8 mouse cellular contexts compared by ENCODE assay signal in genomic region chr2:104712486-104712809, GRCm38 (mm10). TPM values are rescaled to one million over a fixed set of nuclear protein-coding genes. Genes with fewer than 3 reads are reported as not detected.
DNase-seq lines count a peak whose midpoint lies in the region; ATAC-seq and TF ChIP-seq lines count a peak whose summit lies in the region.

No protein-coding gene starts in this region.

- peak overlapping the region; percentile 85 for H3K9ac ChIP-seq in embryonic facial prominence, embryonic 14.5 days (ENCODE audit: low read depth, low read length)
- peak overlapping the region; percentile 91 for H3K9ac ChIP-seq in neural tube, embryonic 13.5 days

- peak; percentile 3; the same call in 1 of the 2 replicates for ATAC-seq in embryonic facial prominence, embryonic 14.5 days (ENCODE audit: low read depth)
- peak; percentile 32 for ATAC-seq in neural tube, embryonic 13.5 days (ENCODE audit: low read depth)

- DNase-seq in lung, adult 2 months, result no peak
- DNase-seq in lung, postnatal 25 days (ENCODE audit: low spot score), result no peak
- no peak for DNase-seq in embryonic facial prominence, embryonic 14.5 days (ENCODE audit: low spot score)
- peak; percentile 6 for DNase-seq in large intestine, adult 2 months (ENCODE audit: low read depth, low spot score)
- DNase-seq in urinary bladder, adult 18-20 months (ENCODE audit: low spot score in 2 of 2), result no peak
- no peak for DNase-seq in spleen, postnatal 36 days (ENCODE audit: low spot score in 2 of 2)
- no peak for DNase-seq in MN1 (ENCODE audit: low spot score)

- H3K4me2 ChIP-seq in embryonic facial prominence, embryonic 14.5 days (ENCODE audit: low read depth, low read length), result peak overlapping the region; percentile 66
- H3K4me2 ChIP-seq in neural tube, embryonic 13.5 days, result peak overlapping the region; percentile 69

- H3K4me3 ChIP-seq in lung, adult 2 months (replicated peaks; ENCODE audit: extremely low read depth, low read depth, low read length), result peak overlapping the region; percentile 90
- H3K4me3 ChIP-seq in embryonic facial prominence, embryonic 14.5 days (ENCODE audit: low read depth, low read length), result peak overlapping the region; percentile 76
- peak overlapping the region; percentile 76 for H3K4me3 ChIP-seq in neural tube, embryonic 13.5 days

- H3K36me3 ChIP-seq in embryonic facial prominence, embryonic 14.5 days (ENCODE audit: control insufficient read depth, insufficient read depth, low read length), result no peaks in the 10 kb centered on the region; the same call in 1 of the 2 replicates
- 0 out of 2 replicates have a peak, but pooled peaks cover 3% of the 10 kb centered on the region for H3K36me3 ChIP-seq in neural tube, embryonic 13.5 days

- H3K27me3 ChIP-seq in embryonic facial prominence, embryonic 14.5 days (replicated peaks; ENCODE audit: control insufficient read depth, insufficient read depth, low read length), result no peaks in the 10 kb centered on the region
- no peaks in the 10 kb centered on the region for H3K27me3 ChIP-seq in neural tube, embryonic 13.5 days

- H3K27ac ChIP-seq in embryonic facial prominence, embryonic 14.5 days (replicated peaks; ENCODE audit: low read depth, low read length), result peak overlapping the region; percentile 91
- peak overlapping the region; percentile 92 for H3K27ac ChIP-seq in neural tube, embryonic 13.5 days (replicated peaks)

- no peaks in the 10 kb centered on the region for H3K4me1 ChIP-seq in lung, adult 2 months (ENCODE audit: control insufficient read depth, insufficient read depth, low read length)
- peaks cover 12% of the 10 kb centered on the region; the same call in 1 of the 2 replicates for H3K4me1 ChIP-seq in embryonic facial prominence, embryonic 14.5 days (ENCODE audit: control insufficient read depth, insufficient read depth, low read length)
- peaks cover 32% of the 10 kb centered on the region for H3K4me1 ChIP-seq in neural tube, embryonic 13.5 days (replicated peaks)

- no peak for TF ChIP-seq CTCF in lung, adult 2 months (IDR thresholded peaks at IDR 0.05; ENCODE audit: insufficient read depth, low read length)

- no peak for TF ChIP-seq POLR2A in lung, adult 2 months (IDR thresholded peaks at IDR 0.05; ENCODE audit: borderline replicate concordance, extremely low read depth, low read depth, low read length)

- no peaks in the 10 kb centered on the region for H3K9me3 ChIP-seq in embryonic facial prominence, embryonic 14.5 days (ENCODE audit: control insufficient read depth, low read length)
- no peaks in the 10 kb centered on the region for H3K9me3 ChIP-seq in neural tube, embryonic 13.5 days

- WGBS in lung, adult 2 months, result under 1% methylated on average over 7 of the region's 7 CpGs
- WGBS in embryonic facial prominence, embryonic 14.5 days, result under 1% methylated on average over 7 of the region's 7 CpGs
- 2% methylated on average over 7 of the region's 7 CpGs for WGBS in large intestine, adult 2 months
- 4% methylated on average over 7 of the region's 7 CpGs for WGBS in neural tube, embryonic 13.5 days

RNA-seq across cellular contexts. Expression of gene Tcp11l1, which starts 0.5 kb away (rescaled TPM):
- 4.7 and 5.1 TPM in 2 replicates for polyA plus RNA-seq in lung, adult 2 months (2012; rRNA removed)
- polyA plus RNA-seq in embryonic facial prominence, embryonic 14.5 days (2014; fragmentation: Nextera tagmentation; extraction: Ambion mirVana), result 32.6 and 35.0 TPM in 2 replicates
- 0.97 and 1.6 TPM in 2 replicates for polyA plus RNA-seq in large intestine, adult 2 months (2012; rRNA removed)
- 65.0 and 68.4 TPM in 2 replicates for polyA plus RNA-seq in neural tube, embryonic 13.5 days (2015; fragmentation: Nextera tagmentation; extraction: Ambion mirVana)

RNA-seq across cellular contexts. Expression of gene Pin1rt1, which starts 3.7 kb away (rescaled TPM):
- polyA plus RNA-seq in lung, adult 2 months (2012; rRNA removed), result not detected in 2 replicates
- not detected in 2 replicates for polyA plus RNA-seq in embryonic facial prominence, embryonic 14.5 days (2014; fragmentation: Nextera tagmentation; extraction: Ambion mirVana)
- polyA plus RNA-seq in large intestine, adult 2 months (2012; rRNA removed), result not detected in 2 replicates
- polyA plus RNA-seq in neural tube, embryonic 13.5 days (2015; fragmentation: Nextera tagmentation; extraction: Ambion mirVana), result 0.34 TPM in 1 of 2 replicates, not detected in the other

RNA-seq across cellular contexts. Expression of gene Depdc7, which starts 30.2 kb away (rescaled TPM):
- 1.1 and 1.7 TPM in 2 replicates for polyA plus RNA-seq in lung, adult 2 months (2012; rRNA removed)
- 6.6 and 8.1 TPM in 2 replicates for polyA plus RNA-seq in embryonic facial prominence, embryonic 14.5 days (2014; fragmentation: Nextera tagmentation; extraction: Ambion mirVana)
- 6.2 and 11.0 TPM in 2 replicates for polyA plus RNA-seq in large intestine, adult 2 months (2012; rRNA removed)
- 1.6 and 2.5 TPM in 2 replicates for polyA plus RNA-seq in neural tube, embryonic 13.5 days (2015; fragmentation: Nextera tagmentation; extraction: Ambion mirVana)
